Mouse (Mus musculus) forebrain, postnatal 0 days (tissue): Measurements from ENCODE around the gene Gm10271. TPM values are rescaled to one million over a fixed set of nuclear protein-coding genes. Genes with fewer than 3 reads are reported as not detected.

ENCODE experiments used
- ATAC-seq: fragments of 200-750 bp; cut with Nextera tagmentation; 2 replicates; pipeline ENCODE4 v1.8.0; 2017; ENCODE audit warnings: mild to moderate bottlenecking, moderate library complexity
- DNase-seq: peaks from one replicate; pipeline ENCODE4 v3.0.0-alpha.2; 2015
- H3K27ac ChIP-seq: fragments of 300-500 bp; sonication (generic); 2 replicates; pipeline ENCODE4 v1.5.1; 2014; ENCODE audit warnings: low read depth, mild to moderate bottlenecking, antibody characterized with exemption, low read length, moderate library complexity, mixed read lengths
- H3K27me3 ChIP-seq: fragments of 300-500 bp; sonication (generic); 2 replicates; pipeline ENCODE4 v1.6.1; 2014; ENCODE audit warnings: mild to moderate bottlenecking, low read length, mixed read lengths; ENCODE audit not compliant: insufficient read depth
- H3K36me3 ChIP-seq: fragments of 300-500 bp; sonication (generic); 2 replicates; pipeline ENCODE4 v1.6.1; 2014; ENCODE audit warnings: mild to moderate bottlenecking, moderate library complexity; ENCODE audit not compliant: insufficient read depth
- H3K4me1 ChIP-seq: fragments of 300-500 bp; sonication (generic); 2 replicates; pipeline ENCODE4 v1.6.1; 2014; ENCODE audit warnings: antibody characterized with exemption; ENCODE audit not compliant: insufficient read depth
- H3K4me2 ChIP-seq: fragments of 300-500 bp; sonication (generic); 2 replicates; pipeline ENCODE4 v1.6.1; 2014; ENCODE audit warnings: low read depth, mild to moderate bottlenecking, moderate library complexity
- H3K4me3 ChIP-seq: fragments of 300-500 bp; sonication (generic); 2 replicates; pipeline ENCODE4 v1.5.1; 2014; ENCODE audit warnings: low read depth, low read length, mixed read lengths
- H3K9ac ChIP-seq: fragments of 300-500 bp; sonication (generic); 2 replicates; pipeline ENCODE4 v1.6.1; 2014; ENCODE audit warnings: mild to moderate bottlenecking
- H3K9me3 ChIP-seq: fragments of 300-500 bp; sonication (generic); 2 replicates; pipeline ENCODE4 v1.6.1; 2016; ENCODE audit warnings: low read length
- CTCF ChIP-seq: sonication (generic); IDR thresholded peaks from 2 replicates; pipeline ENCODE4 v1.5.1; 2016; ENCODE audit warnings: antibody characterized with exemption, control low read depth, low read depth
- WGBS: fragments of 180-500 bp; shearing (Covaris S2); extraction: QIAGEN DNeasy Blood & Tissue Kit; methylation state at CpG from one replicate; pipeline ENCODE4 v1.1.7; 2014; 5-methylcytosine and 5-hydroxymethylcytosine counted together
- polyA plus RNA-seq: library from polyadenylated mRNA; unstranded; fragments of >200 nt; fragmentation: Nextera tagmentation; extraction: Ambion mirVana; gene quantifications from 2 replicates; pipeline ENCODE4 v1.2.1, GENCODE M21; 2015
- total RNA-seq: library from RNA; depleted of rRNA; stranded (reverse); fragments of >200 nt; gene quantifications from 2 replicates; pipeline ENCODE4 v1.2.3, GENCODE M21; 2014

Gm10271 gene
- total and polyA plus RNA-seq, 2 experiments from 2014 or later, result not detected

DNA sequence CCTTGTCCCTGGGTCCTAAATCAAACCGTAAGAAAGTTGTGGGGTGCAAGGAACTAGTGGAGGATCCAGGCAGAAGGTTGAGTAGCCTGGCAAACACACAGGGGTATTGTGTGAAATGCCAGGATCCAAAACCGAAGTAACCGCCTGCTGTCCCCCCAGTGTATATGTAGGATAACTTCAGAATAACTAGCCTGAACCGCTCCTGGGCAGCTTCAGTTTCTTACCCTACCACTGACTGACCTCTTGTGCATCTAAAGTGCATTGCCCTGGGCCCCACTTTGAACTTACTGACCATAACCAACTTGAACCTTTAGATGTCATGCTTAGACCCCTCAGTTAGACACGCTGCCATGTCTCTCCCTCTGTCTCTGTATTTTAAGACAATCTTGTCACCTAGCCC lies 22.8 kb upstream of the Gm10271 start:
- Histone ChIP-seq H3K4me1 (no peaks in the 10 kb centered on the region), H3K4me2 (no peak overlapping the region), H3K27me3 (no peaks in the 10 kb centered on the region), H3K27ac (no peak overlapping the region), H3K9me3 (no peaks in the 10 kb centered on the region), H3K9ac (no peak overlapping the region), H3K36me3 (no peaks in the 10 kb centered on the region), H3K4me3 (no peak overlapping the region)
- DNase-seq, result no peak
- WGBS, result 92% methylated on average over 5 of the region's 5 CpGs
- ATAC-seq, result no peak
- no peak for TF ChIP-seq CTCF

DNA sequence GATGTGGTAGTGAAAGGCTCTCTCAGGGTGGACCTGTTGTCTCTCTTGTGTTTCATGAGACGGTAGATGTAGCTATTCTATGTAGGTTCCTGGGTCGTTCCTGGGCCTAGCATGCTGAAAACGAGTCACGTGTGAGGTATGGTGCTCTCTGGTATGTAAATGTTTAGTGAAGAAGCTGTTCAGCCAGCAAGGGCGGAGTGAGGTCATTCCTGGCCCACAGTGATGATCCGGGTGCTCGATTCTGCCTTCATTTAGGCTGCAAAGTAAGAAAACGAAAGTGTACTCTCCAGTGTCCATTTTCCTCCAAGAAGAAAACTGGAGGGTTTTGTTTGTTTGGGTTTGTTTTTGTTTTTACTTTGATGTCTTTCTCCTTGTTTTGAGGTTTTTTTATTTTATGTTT lies 21.6 kb upstream of the Gm10271 start:
- 90% methylated on average over 8 of the region's 8 CpGs for WGBS
- no peak overlapping the region for H3K4me2 ChIP-seq

DNA sequence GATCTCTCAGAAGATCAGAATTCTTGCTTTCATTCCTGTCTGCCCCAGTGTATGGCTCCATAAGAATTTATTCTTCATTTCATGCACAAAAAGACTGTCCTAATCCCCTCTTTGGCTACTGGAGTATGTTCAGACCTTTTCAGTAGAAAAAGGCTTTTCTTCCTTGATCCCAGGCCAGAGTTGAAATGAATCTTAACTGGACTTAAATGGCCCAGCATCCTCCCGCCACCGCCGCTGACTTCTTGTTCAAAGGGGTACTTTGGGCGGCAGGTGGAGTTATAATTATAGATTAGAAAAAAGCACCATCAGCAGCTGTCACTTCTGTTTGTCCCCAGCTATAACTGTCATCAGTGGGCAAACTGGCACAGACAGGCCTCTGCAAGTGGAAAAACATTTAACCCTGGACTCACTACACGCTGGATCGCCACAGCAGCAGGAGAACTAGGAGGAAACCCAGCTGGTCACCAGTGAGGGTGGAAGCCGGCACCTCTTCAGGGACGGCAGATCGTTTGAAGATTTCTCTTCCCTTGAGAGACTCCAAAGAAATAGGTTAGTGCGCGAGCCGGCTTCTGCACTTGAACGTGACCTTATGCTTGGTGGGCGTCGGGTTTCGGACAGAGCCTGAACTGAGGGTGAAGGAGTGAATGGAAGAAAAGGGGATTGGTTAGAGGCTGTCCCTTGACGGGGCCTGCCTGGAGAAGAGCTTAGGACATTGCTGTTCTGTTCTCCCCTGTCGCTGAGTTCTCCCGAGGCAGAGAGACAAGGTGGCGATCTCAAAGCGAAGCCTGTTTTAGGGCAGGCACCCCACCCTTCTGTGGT lies 14.1 kb upstream of the Gm10271 start, which contains the start of gene Best3:
Gene Best3 (plus strand): TSS at position 51 of the 819 bp plus-strand sequence.
- H3K27ac ChIP-seq, result no peak within 1 kb of the TSS
- no peak within 1 kb of the TSS for H3K4me2 ChIP-seq
- TF ChIP-seq CTCF, result no peak
- no peak within 1 kb of the TSS for H3K4me3 ChIP-seq
- H3K9ac ChIP-seq, result no peak within 1 kb of the TSS
- no peaks in the 10 kb centered on the region for H3K36me3 ChIP-seq
- no peak for DNase-seq
- WGBS, result 43% methylated on average over 21 of the region's 21 CpGs
- no peaks in the 10 kb centered on the region for H3K27me3 ChIP-seq
- H3K9me3 ChIP-seq, result no peaks in the 10 kb centered on the region
- peak; percentile 43; the same call in 1 of the 2 replicates for ATAC-seq
- H3K4me1 ChIP-seq, result 0 out of 2 replicates have a peak, but pooled peaks cover 5% of the 10 kb centered on the region

More for the DNA sequence above, 21.6 kb upstream of the Gm10271 start:
- Histone ChIP-seq H3K36me3 (no peaks in the 10 kb centered on the region), H3K27me3 (no peaks in the 10 kb centered on the region), H3K9ac (no peak overlapping the region), H3K4me1 (no peaks in the 10 kb centered on the region), H3K27ac (no peak overlapping the region), H3K9me3 (no peaks in the 10 kb centered on the region), H3K4me3 (no peak overlapping the region)
- DNase-seq (no peak), ATAC-seq (no peak)
- no peak for TF ChIP-seq CTCF

DNA sequence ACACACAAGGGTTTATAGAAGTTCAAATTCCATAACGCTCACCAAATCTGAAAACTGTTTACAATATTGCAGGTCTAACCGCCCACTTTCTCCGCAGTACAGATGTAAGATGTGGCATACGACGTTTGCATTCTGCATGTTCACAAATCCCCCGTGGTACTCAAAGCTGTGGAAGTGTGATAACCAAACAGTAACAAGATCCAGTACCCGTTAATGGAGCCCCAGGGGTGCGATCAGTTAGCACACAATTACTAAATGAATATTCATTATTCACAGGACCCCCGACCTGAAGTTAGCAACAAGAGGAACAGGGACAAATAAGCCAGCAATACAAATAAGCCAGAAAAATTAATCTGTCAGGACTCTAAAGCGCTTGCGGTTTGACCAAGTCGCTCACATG lies 12.4 kb upstream of the Gm10271 start:
- ATAC-seq, result no peak
- Histone ChIP-seq H3K4me2 (no peak overlapping the region), H3K4me1 (0 out of 2 replicates have a peak, but pooled peaks cover 5% of the 10 kb centered on the region), H3K27ac (no peak overlapping the region), H3K36me3 (no peaks in the 10 kb centered on the region), H3K9ac (no peak overlapping the region), H3K4me3 (no peak overlapping the region), H3K27me3 (no peaks in the 10 kb centered on the region), H3K9me3 (no peaks in the 10 kb centered on the region)
- no peak for TF ChIP-seq CTCF
- no peak for DNase-seq
- WGBS, result 56% methylated on average over 12 of the region's 12 CpGs

DNA sequence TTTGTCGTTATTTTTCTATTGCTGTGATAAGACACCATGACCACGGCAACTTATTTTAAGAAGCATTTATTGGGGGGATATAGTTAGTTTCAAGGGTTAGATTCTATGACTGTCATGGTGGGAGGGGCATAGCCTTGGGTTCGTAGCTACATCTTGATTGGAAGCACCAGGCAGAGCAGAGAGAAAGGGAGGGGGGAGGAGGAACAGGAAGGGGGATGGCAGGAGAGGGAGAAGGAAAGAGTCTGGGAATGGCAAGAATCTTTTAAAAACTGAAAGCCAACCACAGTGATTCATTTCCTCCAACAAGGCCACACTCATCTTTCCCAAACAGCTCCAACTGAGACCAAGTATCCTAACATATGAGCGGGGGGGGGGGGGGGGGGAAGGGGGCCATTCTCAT lies 10.1 kb upstream of the Gm10271 start:
- no peaks in the 10 kb centered on the region for H3K36me3 ChIP-seq
- no peak overlapping the region for H3K27ac ChIP-seq
- no peak for TF ChIP-seq CTCF
- DNase-seq (no peak), ATAC-seq (no peak)
- H3K4me2 ChIP-seq, result no peak overlapping the region
- no peaks in the 10 kb centered on the region for H3K9me3 ChIP-seq
- no peaks in the 10 kb centered on the region for H3K27me3 ChIP-seq
- no peak overlapping the region for H3K4me3 ChIP-seq
- 70% methylated on average over 3 of the region's 4 CpGs for WGBS
- 0 out of 2 replicates have a peak, but pooled peaks cover 5% of the 10 kb centered on the region for H3K4me1 ChIP-seq
- no peak overlapping the region for H3K9ac ChIP-seq

DNA sequence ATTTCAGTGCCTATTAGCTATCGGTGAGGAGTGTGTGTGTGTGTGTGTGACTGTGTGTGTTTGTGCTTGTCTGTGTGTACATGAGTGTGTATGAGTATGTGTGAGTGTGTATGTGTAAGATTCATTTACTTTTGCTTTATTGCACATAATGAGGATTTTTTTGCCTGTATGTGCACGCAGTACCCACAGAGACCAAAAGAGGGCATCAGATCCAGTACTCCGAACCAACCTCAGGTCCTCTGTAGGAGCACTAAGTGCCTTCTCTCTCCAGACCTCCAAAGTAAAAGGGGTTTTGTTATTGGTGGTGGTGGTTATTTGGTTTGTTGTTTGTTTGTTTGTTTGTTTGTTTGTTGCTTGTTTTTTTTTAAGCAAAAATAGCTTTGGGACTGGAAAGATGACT lies 8.5 kb upstream of the Gm10271 start:
- H3K4me2 ChIP-seq, result no peak overlapping the region
- ATAC-seq (no peak), DNase-seq (peak; percentile 37)
- 77% methylated on average over 3 of the region's 3 CpGs for WGBS
- no peak overlapping the region for H3K27ac ChIP-seq
- H3K4me3 ChIP-seq, result no peak overlapping the region
- peak; percentile 67 for TF ChIP-seq CTCF
- no peak overlapping the region for H3K9ac ChIP-seq
- H3K27me3 ChIP-seq, result no peaks in the 10 kb centered on the region
- H3K36me3 ChIP-seq, result no peaks in the 10 kb centered on the region
- no peaks in the 10 kb centered on the region for H3K9me3 ChIP-seq
- no peaks in the 10 kb centered on the region for H3K4me1 ChIP-seq

DNA sequence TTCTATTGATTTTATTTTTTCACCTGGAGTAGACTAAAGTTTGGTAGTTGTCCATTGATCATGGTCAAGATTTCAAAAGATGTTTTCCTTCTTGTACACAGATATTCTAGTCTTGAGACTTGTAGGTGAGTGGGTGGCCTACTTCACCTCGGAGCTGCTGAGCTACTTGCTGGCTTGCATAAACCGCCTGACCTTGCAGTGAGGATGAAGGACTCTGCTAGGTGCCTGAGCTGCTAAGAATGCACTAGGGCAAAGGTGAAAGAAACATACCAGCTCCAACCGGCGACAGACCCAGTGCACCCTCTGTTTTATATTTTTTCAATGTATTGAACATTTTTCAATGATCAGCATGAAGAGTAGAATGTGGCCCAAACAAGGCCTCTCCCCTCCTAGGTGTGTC lies 7.9 kb upstream of the Gm10271 start:
- no peak overlapping the region for H3K4me2 ChIP-seq
- 87% methylated on average over 4 of the region's 4 CpGs for WGBS
- no peaks in the 10 kb centered on the region for H3K9me3 ChIP-seq
- H3K9ac ChIP-seq, result no peak overlapping the region
- no peak for TF ChIP-seq CTCF
- no peaks in the 10 kb centered on the region for H3K36me3 ChIP-seq
- H3K4me1 ChIP-seq, result no peaks in the 10 kb centered on the region
- H3K27me3 ChIP-seq, result no peaks in the 10 kb centered on the region
- H3K27ac ChIP-seq, result no peak overlapping the region
- no peak overlapping the region for H3K4me3 ChIP-seq
- ATAC-seq (no peak), DNase-seq (no peak)
